Mouse (Mus musculus) WW6 (cell line): Measurements from ENCODE around the gene Ankrd33.
"Not testable (repeated sequence)": the region's sequence is repeated elsewhere in the genome, so short reads cannot be mapped to it uniquely, and the experiment has no call there.

Experiments
- DNase-seq: peaks from one replicate; pipeline ENCODE4 v3.0.0-alpha.2; 2013; ENCODE audit warnings: low read depth, low spot score

Gene Ankrd33

DNA sequence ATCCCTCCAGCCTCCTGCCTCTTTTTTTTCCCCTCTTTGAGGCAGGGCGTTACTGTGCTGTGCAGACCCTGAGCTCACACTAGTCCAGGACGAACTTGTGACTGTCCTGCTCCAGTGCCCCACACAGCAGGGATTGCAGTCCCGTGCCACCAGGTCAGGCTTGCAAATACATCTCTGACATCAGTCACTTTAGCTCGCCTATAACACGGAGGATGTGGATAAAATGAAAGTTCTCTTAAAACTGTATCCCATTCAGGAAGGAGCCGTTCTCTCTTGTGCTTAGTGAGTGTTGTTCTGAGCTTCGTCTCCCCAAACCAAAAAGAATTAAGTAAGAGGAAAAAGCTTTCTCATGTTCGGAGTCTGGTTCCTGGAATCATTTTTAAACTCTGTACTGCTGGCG lies 29.1 kb upstream of the Ankrd33 start:
- DNase-seq, result no peak

DNA sequence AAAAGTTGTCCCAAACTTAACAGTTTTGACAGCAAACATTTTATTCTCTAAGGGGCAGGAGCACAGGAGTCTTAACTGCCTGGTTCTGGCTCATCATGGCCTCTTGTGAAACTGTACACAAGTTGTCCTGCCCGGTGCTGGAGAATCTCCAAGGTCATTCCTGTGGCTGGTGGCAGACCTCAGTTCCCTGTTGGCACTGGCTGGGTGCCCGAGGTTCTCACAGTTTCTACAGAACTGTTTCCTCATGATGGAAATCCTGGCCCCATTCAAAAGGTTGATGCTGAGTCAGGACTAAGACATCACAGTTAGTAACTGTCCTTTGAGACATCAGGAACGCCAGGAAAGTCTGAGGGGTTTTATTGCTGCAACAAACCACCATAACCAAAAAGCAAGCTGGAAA lies 28.6 kb upstream of the Ankrd33 start:
- no peak for DNase-seq

DNA sequence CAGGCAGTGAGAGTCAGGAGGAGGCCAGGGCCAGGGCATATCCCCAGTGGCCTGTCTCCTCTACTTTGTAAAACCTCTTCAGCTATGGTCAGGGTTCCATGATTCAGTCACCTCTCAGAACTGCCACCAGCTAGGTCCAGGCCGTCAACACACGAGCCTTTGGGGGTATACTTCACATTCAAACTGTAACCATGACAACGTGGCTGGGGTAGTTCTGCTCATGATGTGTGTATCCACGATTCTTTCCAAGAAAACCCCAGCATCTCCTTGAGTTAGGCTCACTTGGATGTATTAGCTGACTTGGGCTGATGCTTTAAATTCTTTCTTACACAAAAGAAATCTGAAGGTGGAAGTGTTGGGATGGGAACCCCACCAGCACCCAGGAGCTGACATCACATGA lies 27.3 kb upstream of the Ankrd33 start:
- DNase-seq, result no peak

DNA sequence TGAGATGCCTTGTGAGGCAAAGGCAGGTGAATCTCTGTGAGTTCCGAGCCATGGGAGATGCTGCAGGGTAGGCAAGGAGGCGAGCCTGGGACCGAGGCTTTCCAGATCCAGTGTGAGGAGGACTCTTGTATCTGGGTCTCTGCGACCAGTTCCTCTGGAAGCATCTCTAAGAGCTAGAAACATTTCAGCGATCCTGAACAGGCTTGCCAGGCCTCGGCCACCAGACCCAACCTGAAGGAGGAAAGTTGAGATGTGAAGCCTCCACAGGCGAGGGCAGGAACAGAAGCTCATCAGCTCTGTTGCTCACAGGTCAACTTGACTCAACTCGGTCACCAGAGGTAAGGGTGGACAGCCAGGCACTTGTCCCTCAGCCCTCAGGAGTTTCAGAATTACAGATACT lies 24.0 kb upstream of the Ankrd33 start:
- no peak for DNase-seq

DNA sequence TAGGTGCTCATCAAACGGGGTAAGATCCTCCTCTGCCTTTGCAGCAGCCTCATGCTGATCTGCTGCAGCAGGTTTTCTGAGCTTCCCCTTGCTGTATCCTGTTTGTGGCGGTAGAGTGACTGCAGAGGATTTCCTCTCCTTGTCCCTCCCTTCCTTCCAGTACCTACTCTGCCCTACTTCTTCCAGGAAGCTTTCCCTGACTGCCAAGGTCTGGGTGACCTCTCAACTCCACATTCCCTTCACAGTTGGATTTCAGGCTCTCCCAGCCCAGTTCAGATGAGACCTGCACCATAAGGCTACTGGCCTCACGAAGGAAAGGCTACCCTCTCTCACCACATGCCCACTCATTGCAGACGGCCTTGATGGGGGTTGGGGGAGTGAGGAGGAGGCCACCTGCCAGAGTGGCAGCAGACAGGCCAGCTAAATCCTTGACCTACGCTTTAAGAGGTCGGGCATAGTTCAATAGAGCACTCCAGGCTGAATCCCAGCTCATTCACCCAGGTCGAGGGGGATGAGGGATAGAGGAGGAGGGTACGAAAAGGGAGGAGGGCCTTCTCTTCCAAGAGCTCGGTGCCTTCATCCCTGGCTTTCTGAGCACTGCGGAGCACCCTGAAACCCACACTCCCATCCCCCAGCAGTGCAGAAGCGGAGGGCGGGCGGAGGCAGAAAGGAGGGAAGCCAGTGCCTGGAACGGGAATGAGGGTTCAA lies 23.3 kb upstream of the Ankrd33 start:
- DNase-seq, result no peak

DNA sequence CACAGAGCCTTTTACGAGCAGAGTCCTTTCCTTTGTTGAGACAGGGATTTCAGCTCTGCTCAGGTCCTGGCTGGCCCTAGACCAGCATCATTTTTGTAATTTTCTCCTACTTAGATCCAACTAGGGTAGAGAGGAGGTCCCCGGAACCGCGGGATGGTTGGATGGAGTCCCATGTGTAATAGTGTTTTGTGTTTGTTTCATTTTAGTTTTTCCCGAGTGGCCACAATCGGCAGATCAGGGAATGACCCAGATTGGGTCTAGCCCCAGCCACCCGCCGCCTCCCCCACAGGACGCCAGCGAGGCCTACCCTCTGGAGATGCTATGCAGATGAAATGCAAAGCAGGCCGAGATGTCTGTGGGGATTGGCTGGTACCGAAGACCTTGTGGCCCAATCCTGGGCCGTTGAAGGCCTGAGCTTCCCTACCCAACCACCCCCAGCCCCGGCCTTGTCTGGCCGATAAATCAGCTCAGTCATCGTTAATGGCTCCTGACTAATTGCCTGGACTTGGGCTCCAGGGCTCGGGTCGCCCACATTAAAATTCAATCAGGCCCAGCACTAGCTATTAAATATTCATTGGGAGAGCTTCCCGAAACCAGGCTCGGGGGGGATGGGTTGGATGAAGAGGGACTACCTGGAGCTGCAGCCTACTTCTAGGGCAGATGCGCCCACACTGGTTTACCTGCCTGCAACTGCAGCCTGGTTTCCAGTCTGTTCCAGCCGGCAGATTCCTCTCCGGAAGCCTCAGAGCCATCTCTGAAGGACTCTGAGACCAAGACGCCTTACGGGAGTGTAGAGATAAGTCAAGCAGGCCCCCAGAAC lies 22.5 kb upstream of the Ankrd33 start:
- peak; percentile 62 for DNase-seq

DNA sequence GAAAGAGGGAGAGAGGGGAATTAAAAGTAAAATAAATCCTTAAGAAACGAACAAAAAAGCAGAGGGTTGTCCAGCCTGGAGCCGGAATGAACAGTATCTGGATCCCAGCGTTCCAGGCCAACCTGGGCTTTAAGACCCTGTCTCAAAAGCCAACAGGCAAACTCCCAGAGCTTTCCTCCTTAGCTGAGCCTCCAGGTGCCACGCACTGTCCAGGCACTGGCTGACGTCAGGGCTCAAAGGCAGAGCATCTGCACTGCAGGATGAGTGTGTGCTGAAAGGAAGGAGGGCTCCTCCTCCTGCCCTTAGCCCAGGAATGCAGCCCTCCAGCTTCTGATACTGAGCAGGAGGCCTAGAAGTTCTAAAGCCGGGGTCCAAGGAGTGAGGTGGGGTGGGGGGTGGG lies 21.6 kb upstream of the Ankrd33 start:
- no peak for DNase-seq

DNA sequence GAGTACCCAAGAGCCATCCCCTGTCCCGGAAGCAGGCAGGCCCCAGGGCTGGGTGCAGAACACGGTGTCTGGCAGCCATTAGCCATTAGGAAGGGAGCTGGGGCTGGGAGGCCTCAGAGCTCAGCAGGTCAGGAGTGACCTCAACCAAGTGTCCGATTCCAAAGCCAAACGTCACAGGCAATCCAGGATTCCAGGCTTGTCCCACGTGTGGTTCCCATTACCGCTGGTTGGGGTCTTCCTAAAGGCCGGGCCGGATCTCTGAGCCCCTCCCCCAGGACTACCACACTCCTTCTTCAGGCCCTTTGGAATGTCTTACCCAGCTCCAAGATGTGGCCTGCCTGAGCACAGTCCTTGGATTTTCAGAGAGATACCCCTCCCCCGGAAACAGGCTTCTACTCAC lies 20.6 kb upstream of the Ankrd33 start:
- no peak for DNase-seq

DNA sequence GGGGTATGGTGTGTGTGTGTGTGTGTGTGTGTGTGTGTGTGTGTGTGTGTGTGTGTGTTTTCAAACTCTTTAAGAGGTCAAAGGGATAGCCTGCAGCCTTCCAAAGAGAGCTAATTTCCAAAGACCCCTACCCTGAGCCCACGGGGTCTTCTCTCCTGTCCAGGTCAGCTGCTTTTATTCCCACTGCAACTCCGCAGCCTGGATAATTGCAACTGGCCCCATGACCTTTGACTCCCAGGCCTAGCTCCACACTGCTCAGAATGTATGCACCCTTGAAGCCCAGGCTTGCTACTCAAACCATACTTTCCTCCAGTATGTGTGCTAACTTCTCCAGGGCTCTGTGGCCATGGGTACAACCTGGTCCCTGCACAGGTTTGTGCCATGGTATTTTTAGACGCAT lies 20.2 kb upstream of the Ankrd33 start:
- no peak for DNase-seq

DNA sequence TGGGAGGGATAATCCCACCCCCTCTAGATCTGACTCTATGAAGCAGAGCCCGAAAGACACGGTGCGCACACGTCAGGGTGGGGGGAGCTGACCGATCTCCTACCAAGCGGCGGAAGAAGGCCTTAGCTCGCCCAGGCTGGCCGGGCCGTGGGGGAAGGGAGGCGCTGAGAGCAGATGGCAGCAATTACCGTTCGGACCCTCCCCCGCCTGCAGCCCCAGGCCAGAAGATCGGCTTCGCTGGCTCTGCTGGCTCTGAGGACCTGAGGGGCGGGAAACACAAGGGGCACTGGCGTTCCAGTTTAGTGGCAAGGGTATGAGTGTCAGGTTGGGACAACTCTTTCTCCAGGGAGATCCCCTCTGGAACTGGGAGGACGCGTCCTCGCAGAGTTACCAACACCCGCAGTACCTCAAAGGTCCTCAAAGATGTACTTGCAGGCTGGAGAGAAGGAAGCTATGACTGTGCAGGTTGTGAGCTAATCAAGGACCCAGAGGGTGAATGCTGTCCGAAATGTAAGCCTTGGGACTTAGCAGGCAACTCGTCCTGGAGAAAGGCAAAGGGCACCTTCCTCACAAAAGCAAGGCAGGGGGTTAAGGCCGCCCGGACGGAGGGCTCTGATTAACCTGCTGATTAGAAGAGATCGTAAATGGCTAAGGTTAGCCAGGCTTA lies 17.4 kb upstream of the Ankrd33 start:
- DNase-seq, result no peak

DNA sequence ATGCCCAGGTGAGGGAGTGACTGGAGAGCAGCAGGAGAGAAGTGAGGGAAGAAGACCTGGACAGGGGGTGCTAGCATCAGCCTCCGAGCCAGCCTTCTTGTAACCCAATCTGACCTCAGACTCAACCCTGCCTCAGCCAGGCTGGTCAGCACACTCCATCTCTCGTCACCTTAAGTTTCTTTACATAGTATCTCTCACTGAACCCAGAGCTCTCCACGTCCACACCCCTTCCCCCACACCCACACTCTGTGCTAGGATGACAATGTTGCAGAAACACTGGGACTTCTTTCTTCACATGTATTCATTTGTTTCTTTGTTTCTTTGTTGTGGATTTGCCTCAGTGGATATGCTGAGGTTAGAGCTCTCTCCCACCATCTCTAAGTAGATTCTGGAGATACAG lies 14.6 kb upstream of the Ankrd33 start:
- DNase-seq, result no peak

DNA sequence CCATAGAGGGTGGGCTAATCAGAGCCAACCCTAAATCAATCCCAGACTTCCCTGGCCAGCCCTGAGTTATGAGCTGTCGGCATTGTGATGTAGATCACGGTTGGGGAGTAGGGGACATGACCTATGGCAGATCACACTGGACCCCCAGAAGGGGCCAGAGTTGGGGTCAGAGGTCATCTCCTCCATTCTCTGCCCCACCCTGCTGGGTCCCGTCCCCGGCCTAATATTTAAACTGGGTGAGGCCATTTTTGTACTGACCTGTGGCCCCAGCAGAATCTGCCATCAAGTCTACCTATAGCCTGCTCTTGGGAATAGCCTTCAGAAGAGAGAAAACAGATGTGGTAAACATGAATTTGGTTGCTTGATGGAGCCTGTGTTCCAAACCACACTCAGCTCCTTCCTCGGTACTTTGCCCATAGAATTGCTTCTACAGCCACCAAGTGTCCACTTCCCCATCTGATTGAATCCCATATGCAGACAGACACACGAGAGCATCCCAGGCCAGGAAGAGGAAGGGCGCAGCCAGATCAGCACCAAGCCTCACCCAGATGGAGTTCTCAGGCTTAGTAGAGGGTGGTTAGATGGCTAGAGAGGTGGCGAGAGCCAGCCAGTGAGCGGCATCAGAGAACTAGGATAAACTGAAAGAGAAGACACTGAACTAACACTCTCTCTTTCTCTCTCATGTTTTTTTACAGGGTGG lies 11.8 kb upstream of the Ankrd33 start:
- no peak for DNase-seq

DNA sequence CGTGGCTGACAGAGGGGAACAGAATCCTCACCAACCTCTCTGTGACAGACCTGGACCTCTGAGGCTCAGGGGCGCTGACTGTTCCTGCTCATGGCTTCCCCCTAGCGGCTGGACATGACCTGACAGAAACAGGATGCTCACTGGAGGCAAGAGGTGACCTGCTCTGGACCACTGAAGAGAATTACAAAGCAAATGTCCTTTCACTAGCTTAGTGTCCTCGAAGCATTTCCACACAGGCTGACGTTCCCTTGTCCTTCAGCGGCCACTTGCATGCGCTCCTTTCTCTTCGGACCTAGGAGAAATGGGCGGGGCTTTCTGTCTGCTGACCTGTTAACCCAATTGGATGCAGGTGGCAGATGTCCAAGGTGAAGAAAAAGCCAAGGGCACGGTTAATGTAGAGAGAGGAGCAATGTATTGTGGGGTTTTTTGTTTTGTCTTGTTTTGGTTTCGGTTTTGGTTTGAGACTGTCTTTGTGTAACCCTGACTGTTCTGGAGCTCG lies 10.0 kb upstream of the Ankrd33 start:
- DNase-seq, result no peak

DNA sequence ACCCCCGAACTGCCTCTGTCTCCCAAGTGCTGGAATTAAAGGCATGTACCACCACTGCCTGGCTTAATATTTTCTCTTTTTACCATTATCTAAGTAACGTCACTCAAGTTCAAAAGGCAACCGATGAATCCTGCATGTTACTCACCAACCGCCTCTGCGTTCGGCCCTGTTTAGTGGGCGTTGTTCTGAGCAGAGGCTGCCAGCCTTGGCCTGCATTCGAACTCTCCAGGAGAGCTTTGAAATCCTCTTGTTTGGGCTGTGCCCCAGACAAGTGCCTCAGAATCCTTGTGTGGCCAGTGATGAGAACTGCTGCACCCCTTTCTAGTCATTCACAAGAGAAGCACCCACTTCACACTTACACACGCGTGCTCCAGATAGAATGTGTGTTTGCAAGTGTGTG lies 9.5 kb upstream of the Ankrd33 start:
- DNase-seq, result no peak

DNA sequence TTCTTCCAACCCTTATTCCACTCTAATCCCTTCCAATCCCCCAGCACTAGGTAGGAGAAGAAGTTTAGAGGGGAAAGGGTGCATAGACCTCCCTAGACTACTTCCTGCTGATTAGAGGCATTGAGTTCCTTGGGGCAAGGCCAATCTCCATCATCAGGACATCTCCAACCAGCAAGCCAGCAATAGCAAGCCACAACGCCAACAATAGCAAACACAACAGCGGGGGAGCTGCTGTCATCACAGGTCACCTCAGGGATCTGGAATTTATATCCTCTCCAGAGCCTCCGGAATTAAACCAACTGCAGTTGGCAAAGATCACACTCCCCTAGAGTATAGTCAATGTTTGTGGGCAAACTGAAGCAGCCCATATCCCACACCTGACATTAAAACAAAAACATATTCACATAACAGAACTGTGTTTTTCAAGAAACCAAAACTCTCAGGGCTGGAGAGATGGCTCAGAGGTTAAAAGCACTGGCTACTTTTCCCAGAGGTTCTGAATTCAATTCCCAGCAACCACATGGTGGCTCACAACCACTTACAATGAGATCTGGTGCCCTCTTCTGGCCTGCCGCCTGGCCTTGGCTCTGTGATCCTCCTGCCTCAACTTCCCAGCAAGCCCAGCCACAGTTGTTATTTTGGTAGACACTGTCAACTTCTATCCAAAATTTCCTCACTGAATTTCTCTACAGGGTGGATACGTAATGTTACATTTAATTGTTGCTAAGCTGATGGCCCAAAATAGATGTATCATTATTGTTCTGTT lies 7.5 kb upstream of the Ankrd33 start:
- DNase-seq, result no peak

DNA sequence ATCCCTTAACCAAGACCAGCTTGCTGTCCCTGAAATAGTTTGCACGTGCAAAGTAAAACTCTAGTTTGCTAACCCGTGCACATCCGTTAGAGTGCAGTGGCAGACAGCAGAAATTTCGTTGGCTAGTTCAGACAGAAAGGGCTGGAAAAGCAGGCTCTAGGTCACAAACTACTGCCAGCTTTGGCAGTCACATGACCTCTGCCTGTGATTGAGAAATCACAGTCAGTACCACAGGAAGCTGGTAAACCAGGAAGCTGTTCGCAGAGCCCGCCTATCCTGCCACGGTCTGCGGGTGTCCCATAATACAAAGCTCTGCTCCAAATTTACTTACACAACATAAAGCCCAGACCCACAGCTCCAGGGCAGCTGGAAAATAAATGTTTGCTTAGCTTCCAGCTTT lies 2.4 kb upstream of the Ankrd33 start:
- no peak for DNase-seq

DNA sequence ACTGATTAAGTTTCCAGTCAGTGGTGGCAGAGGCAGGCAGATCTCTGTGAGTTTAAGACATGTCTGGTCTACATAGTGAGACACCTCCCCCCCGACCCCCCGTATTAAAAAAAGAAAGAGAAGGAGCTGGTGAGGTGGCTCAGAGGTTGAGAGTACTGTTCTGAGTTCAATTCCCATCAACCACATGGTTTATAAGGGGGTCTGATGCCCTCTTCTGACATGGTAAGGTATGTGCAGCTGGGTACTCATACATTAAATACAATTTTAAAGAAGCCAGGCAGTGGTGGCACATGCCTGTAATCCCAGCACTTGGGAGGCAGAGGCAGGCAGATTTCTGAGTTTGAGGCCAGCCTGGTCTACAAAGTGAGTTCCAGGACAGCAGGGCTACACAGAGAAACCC lies 1.8 kb upstream of the Ankrd33 start:
- DNase-seq, result not testable (repeated sequence)

DNA sequence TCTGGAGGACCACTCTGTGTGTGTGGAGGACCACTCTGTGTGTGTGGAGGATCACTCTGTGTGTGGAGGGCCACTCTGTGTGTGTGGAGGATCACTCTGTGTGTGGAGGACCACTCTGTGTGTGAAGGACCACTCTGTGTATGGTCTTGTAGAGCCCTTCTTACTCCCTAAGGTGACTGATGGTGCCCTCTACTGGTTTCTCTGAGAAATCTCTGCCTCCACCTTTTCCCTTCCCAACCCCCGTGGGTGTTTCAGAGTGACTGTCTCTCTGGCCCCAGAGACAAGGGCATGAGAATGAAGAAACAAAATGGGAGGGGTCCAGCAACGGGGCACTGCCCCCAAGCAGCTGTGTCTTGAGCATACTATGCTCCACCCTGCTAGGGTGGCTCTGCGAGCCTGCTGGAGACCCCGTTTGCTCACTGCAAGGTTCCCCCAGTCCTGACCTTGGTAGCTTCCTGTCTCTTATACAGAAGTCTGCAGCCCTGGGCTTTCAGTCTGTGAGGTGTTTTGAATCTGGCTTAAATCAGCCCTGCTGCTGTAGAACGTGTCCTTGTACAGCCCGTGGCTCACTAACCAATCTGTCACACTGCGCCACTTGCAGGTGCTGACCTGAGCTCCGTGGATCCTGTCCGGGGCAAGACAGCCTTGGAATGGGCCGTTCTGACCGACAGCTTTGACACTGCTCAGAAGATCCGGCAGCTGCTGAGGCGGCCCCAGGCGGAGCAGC lies 3.0 kb downstream of the Ankrd33 start:
- DNase-seq, result no peak

DNA sequence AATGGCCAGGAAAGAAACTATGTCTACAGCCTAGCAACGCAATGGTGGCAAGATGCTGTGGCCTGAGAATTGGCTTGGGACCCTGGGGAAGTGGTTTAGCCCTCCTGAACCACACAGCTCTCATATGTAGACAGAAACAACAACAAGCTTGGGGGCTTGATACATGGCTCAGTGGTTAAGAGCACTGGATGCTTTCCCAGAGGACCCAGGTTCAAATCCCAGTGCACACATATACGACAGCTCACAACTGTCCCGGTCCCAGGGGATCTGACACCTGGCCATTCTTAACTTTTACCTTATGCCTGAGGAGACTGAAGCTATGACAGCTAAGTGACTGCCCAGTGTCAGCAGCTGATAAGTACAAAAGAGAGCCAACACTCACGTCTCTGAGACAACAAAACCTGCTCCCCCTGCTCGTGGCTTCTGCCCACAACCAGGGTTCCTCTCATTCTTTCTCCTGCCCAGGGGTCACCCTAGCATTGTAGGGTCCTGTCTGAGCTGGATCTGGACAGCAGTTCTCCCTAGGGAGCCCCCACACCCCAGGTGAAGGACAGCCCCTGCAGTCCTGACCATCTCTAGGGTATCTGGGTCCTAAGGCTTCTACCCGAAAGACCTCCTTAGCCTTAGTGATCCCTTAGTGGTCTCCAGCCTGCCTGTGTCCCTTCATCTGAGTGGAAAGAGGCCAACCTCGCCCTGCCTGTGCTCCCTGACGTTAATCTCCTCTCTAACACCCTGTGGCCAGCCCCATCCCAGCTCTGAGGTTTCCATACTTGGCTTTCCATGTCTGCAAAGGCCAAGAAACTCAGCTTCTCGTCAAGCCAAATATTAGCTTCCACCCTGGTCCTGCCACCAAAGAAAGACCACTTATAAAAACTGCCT lies 6.1 kb downstream of the Ankrd33 start:
- DNase-seq, result no peak

DNA sequence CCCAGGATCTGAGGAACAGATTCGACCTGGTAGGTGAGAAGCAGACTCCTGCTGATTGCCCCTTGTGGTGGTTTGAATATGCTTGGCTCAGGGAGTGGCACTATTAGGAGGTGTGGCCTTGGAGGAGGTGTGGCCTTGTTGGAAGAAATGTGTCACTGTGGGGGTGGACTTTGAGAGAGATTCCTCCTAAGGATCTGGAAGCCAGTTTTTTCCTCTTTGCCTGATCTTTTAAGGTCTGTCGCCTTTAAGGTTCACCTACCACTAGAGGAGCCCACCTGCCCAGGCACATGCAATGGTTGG lies 6.7 kb downstream of the Ankrd33 start:
- DNase-seq, result no peak
